Mouse (Mus musculus): ENCODE data around the gene Irs1.

GRCm38 (mm10) chr1:82199918-82200317 lies 91.3 kb downstream of the Irs1 start:
- TF ChIP-seq POLR2A (IDR thresholded peaks at IDR 0.05; ENCODE audit: low read depth, low read length): no peak
- TF ChIP-seq CTCF (IDR thresholded peaks at IDR 0.05; ENCODE audit: extremely low read depth, insufficient read length, insufficient replicate concordance, low read depth, low read length): no peak
